Mouse (Mus musculus): ENCODE measurements around the gene Fgfr2.

GRCm38 (mm10) chr7:132281753-132282152 lies 841.4 kb downstream of the Fgfr2 start:
- no peak for TF ChIP-seq POLR2A (IDR thresholded peaks at IDR 0.05; ENCODE audit: control insufficient read depth, low read depth, low read length)
- no peak for TF ChIP-seq CTCF (IDR thresholded peaks at IDR 0.05; ENCODE audit: control insufficient read depth, insufficient read depth, insufficient replicate concordance, low read depth, low read length)
